8 mouse cellular contexts compared by ENCODE assay signal in genomic region chr8:121652774-121653323, GRCm38 (mm10). TPM values are rescaled to one million over a fixed set of nuclear protein-coding genes. Genes with fewer than 3 reads are reported as not detected.
DNase-seq lines count a peak whose midpoint lies in the region; ATAC-seq and TF ChIP-seq lines count a peak whose summit lies in the region.

Zcchc14 (minus strand) TSS chr8:121652901.

- peaks cover 6% of the 10 kb centered on the region; the same call in 1 of the 2 replicates for H3K27me3 ChIP-seq in hindbrain, embryonic 10.5 days (ENCODE audit: insufficient read depth, poor library complexity, severe bottlenecking)
- no peaks in the 10 kb centered on the region for H3K27me3 ChIP-seq in lung, embryonic 14.5 days (ENCODE audit: insufficient read depth, low read length)

- peaks cover 13% of the 10 kb centered on the region for H3K36me3 ChIP-seq in hindbrain, embryonic 10.5 days
- 0 out of 2 replicates have a peak, but pooled peaks cover 10% of the 10 kb centered on the region for H3K36me3 ChIP-seq in lung, embryonic 14.5 days (ENCODE audit: insufficient read depth)

- DNase-seq in R1 (ENCODE audit: low read depth, low spot score) = peak; percentile 98
- DNase-seq in cerebellum, adult 9-10 months = peak; percentile 99
- peak; percentile 98 for DNase-seq in frontal cortex, adult 2 months (ENCODE audit: extremely low spot score in 1 of 2, low spot score in 1 of 2)
- DNase-seq in hindbrain, embryonic 10.5 days (ENCODE audit: low spot score) = peak; percentile 99
- DNase-seq in layer of hippocampus, adult 9-10 months (ENCODE audit: low spot score) = peak; percentile 94
- peak; percentile 99 for DNase-seq in lung, embryonic 14.5 days
- peak; percentile 92 for DNase-seq in ovary, postnatal 14 days (ENCODE audit: low spot score)
- DNase-seq in thymus, postnatal 4 days = peak; percentile 43

- TF ChIP-seq CTCF in lung, embryonic 14.5 days (IDR thresholded peaks at IDR 0.05; ENCODE audit: low read depth) = no peak

- peak within 1 kb of the TSS; percentile 86 for H3K9ac ChIP-seq in lung, embryonic 14.5 days

- ATAC-seq in lung, embryonic 14.5 days (ENCODE audit: insufficient read depth) = peak; percentile 99

- peaks cover 64% of the 10 kb centered on the region for H3K4me1 ChIP-seq in hindbrain, embryonic 10.5 days (replicated peaks)
- H3K4me1 ChIP-seq in lung, embryonic 14.5 days (ENCODE audit: insufficient read depth) = peaks cover 27% of the 10 kb centered on the region

- H3K27ac ChIP-seq in hindbrain, embryonic 10.5 days = peak within 1 kb of the TSS; percentile 96
- peak within 1 kb of the TSS; percentile 89 for H3K27ac ChIP-seq in lung, embryonic 14.5 days (ENCODE audit: low read depth)

- H3K4me3 ChIP-seq in hindbrain, embryonic 10.5 days = peak within 1 kb of the TSS; percentile 89
- peak within 1 kb of the TSS; percentile 77 for H3K4me3 ChIP-seq in lung, embryonic 14.5 days (ENCODE audit: low read depth, low read length)

- under 1% methylated on average over 67 of the region's 67 CpGs for WGBS in hindbrain, embryonic 10.5 days
- under 1% methylated on average over 66 of the region's 67 CpGs for WGBS in lung, embryonic 14.5 days

- no peaks in the 10 kb centered on the region for H3K9me3 ChIP-seq in hindbrain, embryonic 10.5 days
- H3K9me3 ChIP-seq in lung, embryonic 14.5 days (ENCODE audit: low read depth, low read length) = no peaks in the 10 kb centered on the region

- peak within 1 kb of the TSS; percentile 98 for H3K4me2 ChIP-seq in lung, embryonic 14.5 days

RNA-seq across cellular contexts. Expression of gene Zcchc14, which starts in this region (rescaled TPM):
- polyA plus RNA-seq in frontal cortex, adult 2 months (2012; rRNA removed) = 51.8 and 59.3 TPM in 2 replicates
- polyA plus RNA-seq in hindbrain, embryonic 10.5 days (2016; fragmentation: Nextera tagmentation; extraction: Ambion mirVana) = 14.6 and 17.3 TPM in 2 replicates
- polyA plus RNA-seq in lung, embryonic 14.5 days (2014; fragmentation: Nextera tagmentation; extraction: Ambion mirVana) = 23.0 and 25.0 TPM in 2 replicates

Comparison
In these comparisons a context has a peak if more than half of its experiments do, and no peak if none do; other contexts are left out.
1. Peak in every context shown above with its lines: DNase-seq, ATAC-seq, H3K4me3 ChIP-seq and H3K27ac ChIP-seq.
2. DNase-seq: peak in every context shown above with its lines; median percentile 99 in cerebellum, adult 9-10 months; 99 in hindbrain, embryonic 10.5 days; 99 in lung, embryonic 14.5 days; 98 in R1; 98 in frontal cortex, adult 2 months; 94 in layer of hippocampus, adult 9-10 months; 92 in ovary, postnatal 14 days; 43 in thymus, postnatal 4 days.